Mouse (Mus musculus) limb, embryonic 14.5 days (tissue): ENCODE results near the gene U2af1. TPM values are rescaled to one million over a fixed set of nuclear protein-coding genes. Genes with fewer than 3 reads are reported as not detected.
A peak's percentile ranks its signal among the peaks of the same experiment; 100 is the strongest.
"Not testable (repeated sequence)": the region's sequence is repeated elsewhere in the genome, so short reads cannot be mapped to it uniquely, and the experiment has no call there.

ENCODE experiments used
- ATAC-seq: fragments of 200-750 bp; cut with Nextera tagmentation; 2 replicates; pipeline ENCODE4 v1.8.0; 2017; ENCODE audit warnings: low read depth, moderate number of reproducible peaks, moderate TSS enrichment; ENCODE audit not compliant: low FRiP score
- DNase-seq: peaks from one replicate; pipeline ENCODE4 v3.0.0-alpha.2; 2015; ENCODE audit warnings: low spot score
- H3K27ac ChIP-seq: fragments of 300-500 bp; sonication (generic); replicated peaks from 2 replicates; pipeline ENCODE4 v1.5.1; 2014; ENCODE audit warnings: low read depth, mild to moderate bottlenecking, low read length, moderate library complexity, mixed read lengths
- H3K27me3 ChIP-seq: fragments of 300-500 bp; sonication (generic); 2 replicates; pipeline ENCODE4 v1.6.1; 2014; ENCODE audit warnings: low read length, mixed read lengths; ENCODE audit not compliant: control insufficient read depth, insufficient read depth
- H3K36me3 ChIP-seq: fragments of 300-500 bp; sonication (generic); 2 replicates; pipeline ENCODE4 v1.6.1; 2014; ENCODE audit warnings: mild to moderate bottlenecking, low read length, moderate library complexity, mixed read lengths; ENCODE audit not compliant: control insufficient read depth, insufficient read depth
- H3K4me1 ChIP-seq: fragments of 300-500 bp; sonication (generic); 2 replicates; pipeline ENCODE4 v1.6.1; 2014; ENCODE audit warnings: antibody characterized with exemption, low read length, mixed read lengths; ENCODE audit not compliant: control insufficient read depth, insufficient read depth
- H3K4me2 ChIP-seq: fragments of 300-500 bp; sonication (generic); replicated peaks from 2 replicates; pipeline ENCODE4 v1.6.1; 2014; ENCODE audit warnings: low read depth, mild to moderate bottlenecking, low read length, moderate library complexity; ENCODE audit not compliant: severe bottlenecking
- H3K4me3 ChIP-seq: fragments of 300-500 bp; sonication (generic); replicated peaks from 2 replicates; pipeline ENCODE4 v1.5.1; 2014; ENCODE audit warnings: low read length
- H3K9ac ChIP-seq: fragments of 300-500 bp; sonication (generic); 2 replicates; pipeline ENCODE4 v1.6.1; 2014; ENCODE audit warnings: mild to moderate bottlenecking, low read depth, low read length, moderate library complexity; ENCODE audit not compliant: severe bottlenecking
- H3K9me3 ChIP-seq: fragments of 300-500 bp; sonication (generic); 2 replicates; pipeline ENCODE4 v1.6.1; 2016; ENCODE audit warnings: low read length; ENCODE audit not compliant: control insufficient read depth
- POLR2A ChIP-seq: fragments of 200-500 bp; IDR thresholded peaks from 2 replicates; pipeline ENCODE4 v1.8.0; 2012; ENCODE audit warnings: inconsistent platforms, mild to moderate bottlenecking, moderate library complexity, borderline replicate concordance; ENCODE audit not compliant: insufficient read depth, insufficient read length; ENCODE audit errors: extremely low read depth
- WGBS: fragments of 180-500 bp; shearing (Covaris S2); extraction: QIAGEN DNeasy Blood & Tissue Kit; methylation state at CpG from one replicate; pipeline ENCODE4 v1.1.7; 2014; 5-methylcytosine and 5-hydroxymethylcytosine counted together
- polyA plus RNA-seq, 2 experiments: library from polyadenylated mRNA; depleted of rRNA in 1 of 2; stranded (reverse) in 1 of 2; unstranded in 1 of 2; fragments of >200 nt; fragmentation: Nextera tagmentation in 1 of 2; extraction: Ambion mirVana in 1 of 2; gene quantifications; 2 replicates each; pipeline versions ENCODE4 v1.2.1 to v1.2.3; 2012 to 2014

U2af1 gene
- 248 and 345 TPM in 2 replicates for polyA plus RNA-seq (2012; rRNA removed)
- polyA plus RNA-seq (2014; fragmentation: Nextera tagmentation; extraction: Ambion mirVana) = 151 and 167 TPM in 2 replicates

GRCm38 (mm10) chr17:31658468-31659185 lies at the start of gene U2af1:
Gene U2af1, minus strand, starts transcription at chr17:31658892.
- peak; percentile 53; the same call in 1 of the 2 replicates for TF ChIP-seq POLR2A
- Histone ChIP-seq H3K27me3 (no peaks in the 10 kb centered on the region), H3K4me3 (peak within 1 kb of the TSS; percentile 94), H3K27ac (peak within 1 kb of the TSS; percentile 85), H3K9ac (peak within 1 kb of the TSS; percentile 95), H3K9me3 (no peaks in the 10 kb centered on the region), H3K4me1 (peaks cover 14% of the 10 kb centered on the region), H3K4me2 (peak within 1 kb of the TSS; percentile 89), H3K36me3 (peaks cover 22% of the 10 kb centered on the region)
- peak; percentile 98 for DNase-seq
- peak; percentile 99 for ATAC-seq
- WGBS = 1% methylated on average over 28 of the region's 77 CpGs

GRCm38 (mm10) chr17:31705271-31706020 lies 46.8 kb upstream of the U2af1 start:
- no peak for TF ChIP-seq POLR2A
- ATAC-seq (no peak), DNase-seq (no peak)
- H3K36me3 ChIP-seq = no peaks in the 10 kb centered on the region
- no peaks in the 10 kb centered on the region for H3K27me3 ChIP-seq
- H3K27ac ChIP-seq = no peak overlapping the region
- 74% methylated on average over 19 of the region's 20 CpGs for WGBS
- H3K9ac ChIP-seq = no peak overlapping the region
- no peak overlapping the region for H3K4me3 ChIP-seq
- H3K4me2 ChIP-seq = no peak overlapping the region
- no peaks in the 10 kb centered on the region for H3K4me1 ChIP-seq
- H3K9me3 ChIP-seq = no peaks in the 10 kb centered on the region

- H3K4me3 ChIP-seq = no peak overlapping the region
- 61% methylated on average over 6 of the region's 6 CpGs for WGBS
- no peak overlapping the region for H3K27ac ChIP-seq
- H3K9ac ChIP-seq = no peak overlapping the region
- no peak for TF ChIP-seq POLR2A
- ATAC-seq (no peak), DNase-seq (no peak)
- H3K36me3 ChIP-seq = no peaks in the 10 kb centered on the region
- H3K27me3 ChIP-seq = no peaks in the 10 kb centered on the region
- no peak overlapping the region for H3K4me2 ChIP-seq
- no peaks in the 10 kb centered on the region for H3K9me3 ChIP-seq
- no peaks in the 10 kb centered on the region for H3K4me1 ChIP-seq
Observed at GRCm38 (mm10) chr17:31703276-31703980, 44.7 kb upstream of the U2af1 start.

- no peak overlapping the region for H3K27ac ChIP-seq
- H3K4me3 ChIP-seq = no peak overlapping the region
- WGBS = 68% methylated on average over 11 of the region's 11 CpGs
- H3K9me3 ChIP-seq = no peaks in the 10 kb centered on the region
- H3K36me3 ChIP-seq = no peaks in the 10 kb centered on the region
- no peak overlapping the region for H3K9ac ChIP-seq
- no peak overlapping the region for H3K4me2 ChIP-seq
- peaks cover 7% of the 10 kb centered on the region for H3K4me1 ChIP-seq
- ATAC-seq (no peak), DNase-seq (no peak)
- TF ChIP-seq POLR2A = no peak
- H3K27me3 ChIP-seq = no peaks in the 10 kb centered on the region
Observed at GRCm38 (mm10) chr17:31698347-31698746, 39.7 kb upstream of the U2af1 start.

GRCm38 (mm10) chr17:31695356-31695755 lies 36.7 kb upstream of the U2af1 start:
- DNase-seq, H3K27ac ChIP-seq, H3K4me1 ChIP-seq, H3K4me2 ChIP-seq, H3K9ac ChIP-seq, ATAC-seq, H3K27me3 ChIP-seq, H3K36me3 ChIP-seq, H3K9me3 ChIP-seq, H3K4me3 ChIP-seq: not testable (repeated sequence)
- WGBS = 87% methylated on average over 7 of the region's 7 CpGs
